Mouse (Mus musculus): Measurements from ENCODE around the gene Arsb.

DNA sequence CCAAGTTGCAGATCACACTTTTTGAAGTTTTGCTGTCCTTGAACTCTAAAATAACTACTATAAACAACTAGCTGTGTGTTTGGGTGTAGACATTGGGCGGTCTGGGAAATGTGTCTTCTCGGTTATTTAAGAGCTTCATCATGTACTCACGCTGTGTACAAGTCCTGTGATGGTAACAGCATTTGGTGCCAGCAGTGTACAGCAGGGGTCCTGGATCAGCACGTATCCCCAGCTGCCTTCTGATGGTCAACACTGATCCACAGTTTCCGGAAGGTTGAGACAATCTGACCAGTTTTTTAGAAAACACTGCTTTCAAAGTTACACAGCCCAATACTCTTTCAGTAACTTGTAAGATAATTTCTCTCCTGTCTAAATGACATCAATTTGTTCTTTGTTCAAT lies 108.0 kb downstream of the Arsb start:
- TF ChIP-seq FOSL1 (IDR thresholded peaks at IDR 0.05; ENCODE audit: insufficient read depth, low read length, poor library complexity, severe bottlenecking) (no peak), CTCF (IDR thresholded peaks at IDR 0.05; ENCODE audit: control insufficient read depth, insufficient read depth, insufficient read length) (no peak), USF1 (IDR thresholded peaks at IDR 0.05; ENCODE audit: low read depth) (no peak), MYOD1 (IDR thresholded peaks at IDR 0.05; ENCODE audit: control insufficient read depth, insufficient read length, low read depth) (no peak), MAX (IDR thresholded peaks at IDR 0.05) (no peak)
